Mouse (Mus musculus): Measurements from ENCODE around the gene Otor.

Gene Otor

DNA sequence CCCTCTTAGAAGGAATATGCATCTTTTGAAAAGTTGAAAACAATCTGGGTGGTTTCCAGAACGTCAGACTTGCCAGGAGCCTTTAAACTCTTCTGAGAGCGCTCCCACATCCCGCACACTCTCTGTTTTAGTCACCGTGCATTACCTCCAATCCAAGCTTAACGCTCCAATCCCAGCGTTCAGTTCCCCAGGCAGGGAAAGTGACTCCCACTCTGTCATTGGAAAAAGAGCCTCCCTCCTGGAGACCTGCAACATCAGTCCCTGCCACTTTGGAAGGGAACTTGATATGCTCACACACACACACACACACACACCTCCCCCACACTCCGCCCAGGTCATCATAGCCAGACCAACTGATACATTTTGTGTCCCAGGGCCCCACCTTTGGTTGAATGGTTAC lies 39.9 kb downstream of the Otor start:
- intact Hi-C loops (cut with DNase I): loop anchor here (5.0 kb wide), 1 partner anchor 589 kb away; no protein-coding TSS in a partner anchor

DNA sequence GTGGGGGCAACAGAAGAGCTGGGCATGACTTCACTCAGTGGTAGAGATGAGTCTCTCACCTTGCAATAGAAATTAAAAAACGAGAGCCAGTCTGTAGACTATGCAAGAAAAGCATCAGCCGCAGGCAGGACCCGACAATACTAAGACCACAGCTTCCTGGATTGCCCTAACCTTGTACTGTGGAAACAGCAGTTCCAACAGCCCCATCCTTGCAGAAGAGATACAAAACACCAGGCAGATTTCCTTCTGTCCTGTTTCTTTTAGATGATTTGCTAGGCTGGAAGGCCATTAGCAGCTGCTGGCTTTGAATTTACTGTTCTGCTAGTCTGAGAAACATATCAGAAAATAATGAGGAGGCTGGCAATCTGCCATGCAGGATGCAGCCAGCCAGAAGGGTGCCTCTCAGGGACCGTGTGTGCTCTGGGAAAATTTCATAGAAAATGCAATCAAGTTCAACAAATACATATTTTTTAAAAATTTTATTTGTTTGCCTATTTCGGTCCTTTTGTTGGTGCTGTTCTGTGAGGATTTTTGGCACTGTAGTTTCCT lies 52.9 kb downstream of the Otor start:
- intact Hi-C loops (cut with DNase I): no loop called here
